Mouse (Mus musculus) fat pad, adult 2 months (tissue): Measurements from ENCODE around the gene Ccdc13.

Experiments
- DNase-seq: peaks from one replicate; pipeline ENCODE4 v3.0.0-alpha.2; 2011; ENCODE audit warnings: low read depth, low spot score; ENCODE audit errors: extremely low read depth

The Ccdc13 gene

DNA sequence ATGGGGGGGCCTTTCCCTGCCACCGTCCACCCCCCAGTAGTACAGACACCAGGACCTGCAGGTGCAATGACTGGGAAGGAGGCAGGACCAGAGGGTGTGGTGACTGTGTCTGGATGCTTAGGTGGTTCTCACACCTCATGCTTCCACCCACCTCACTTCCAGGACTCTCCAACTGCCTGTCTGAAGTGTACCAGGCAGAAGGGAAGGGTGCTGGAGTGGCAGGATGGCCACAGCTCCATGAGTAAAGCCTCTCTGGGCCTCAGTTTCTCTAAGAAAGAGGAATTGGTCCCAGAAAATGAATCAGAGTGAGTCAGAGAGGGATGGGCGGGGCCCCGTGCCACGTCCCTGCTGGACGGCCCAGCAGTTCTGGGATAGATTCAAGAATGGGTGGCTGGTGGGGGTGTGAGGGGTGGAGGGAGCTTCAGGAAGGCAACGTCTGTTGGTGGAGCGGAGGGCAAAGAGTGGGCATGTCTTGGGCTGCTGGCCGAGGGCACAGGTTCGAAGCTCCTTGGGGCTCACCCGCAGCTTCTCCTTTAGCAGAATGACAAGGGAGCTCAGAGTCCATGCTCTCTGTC, 78.1 kb downstream of the Ccdc13 start:
- no peak for DNase-seq

GRCm38 (mm10) chr9:121760271-121761090, 78.8 kb downstream of the Ccdc13 start:
- DNase-seq, result no peak

- no peak for DNase-seq
Measured at GRCm38 (mm10) chr9:121759091-121760081, 79.9 kb downstream of the Ccdc13 start, which contains the start of gene Zfp651. Gene Zfp651 (plus strand): TSS chr9:121759330.

DNA sequence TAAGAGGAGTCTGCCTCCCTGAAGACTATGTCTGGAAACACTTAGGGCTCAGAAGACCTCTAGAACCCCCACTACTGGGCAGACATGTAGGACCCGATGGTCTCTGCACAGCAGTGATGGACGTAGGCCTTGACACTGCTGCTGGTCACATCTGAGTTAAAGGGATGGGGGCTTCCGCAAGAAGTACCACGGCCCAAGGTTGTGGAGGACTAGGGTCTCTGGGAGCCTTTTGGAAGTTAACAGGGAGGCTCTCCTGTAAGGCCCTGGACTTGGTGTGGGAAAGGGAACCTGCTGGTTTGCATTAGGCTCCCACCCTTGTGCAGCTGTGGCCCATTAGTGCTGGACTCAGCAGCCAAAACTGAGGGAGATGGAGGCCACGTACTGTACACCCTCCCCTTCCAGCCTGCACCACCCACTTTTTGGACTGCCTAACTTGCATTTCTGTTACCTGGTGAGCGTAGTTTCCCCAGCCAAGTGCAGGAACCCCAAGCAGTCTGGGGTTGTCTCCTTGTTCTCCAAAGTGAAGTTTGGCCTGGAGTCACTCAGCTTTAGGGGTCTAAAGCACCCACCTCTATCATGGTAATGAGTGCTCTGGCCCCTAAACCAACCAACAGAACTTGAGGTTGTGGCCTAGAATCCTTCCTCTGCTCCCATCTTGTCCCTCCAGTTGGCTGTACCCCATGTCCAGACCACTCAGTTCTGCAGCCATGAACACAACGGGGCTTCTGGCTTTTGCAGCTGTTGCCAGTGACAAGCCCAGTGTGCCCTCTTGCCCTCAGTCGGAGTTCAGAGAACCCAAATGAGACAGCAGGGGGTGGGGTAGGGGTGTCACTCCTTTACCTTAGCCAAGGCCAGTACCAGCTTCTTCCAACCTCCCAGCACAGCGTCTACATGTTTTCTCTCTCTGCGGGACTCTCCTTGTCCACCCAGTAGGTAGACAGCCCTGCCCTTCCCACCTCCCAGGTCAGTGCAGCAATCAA, 81.1 kb downstream of the Ccdc13 start:
- DNase-seq, result no peak

GRCm38 (mm10) chr9:121757432-121757831, 81.8 kb downstream of the Ccdc13 start:
- no peak for DNase-seq

GRCm38 (mm10) chr9:121756785-121757184, 82.5 kb downstream of the Ccdc13 start:
- DNase-seq, result no peak

DNA sequence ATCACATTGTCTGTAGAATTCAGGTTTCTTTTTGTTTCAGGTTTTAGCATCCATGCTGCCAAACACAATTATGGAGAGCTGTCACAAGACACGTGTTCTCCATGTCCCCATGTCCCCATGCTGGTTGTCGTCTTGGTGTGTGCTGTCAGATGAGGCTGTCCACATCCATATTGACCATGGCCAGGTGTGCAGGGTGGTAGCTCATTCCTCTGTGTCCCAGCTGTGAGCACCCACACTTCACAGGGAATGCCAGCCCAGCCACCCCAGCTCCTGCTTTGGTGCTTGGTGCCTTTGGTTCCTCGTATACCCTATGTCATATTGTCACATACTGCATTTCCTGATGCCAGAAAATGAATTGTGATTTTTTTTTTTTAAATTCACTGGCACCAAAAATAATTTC, 84.6 kb downstream of the Ccdc13 start:
- no peak for DNase-seq

GRCm38 (mm10) chr9:121752774-121753173, 86.5 kb downstream of the Ccdc13 start:
- no peak for DNase-seq
